Comparison of ENCODE assay signal across 7 mouse cellular contexts in genomic region chr9:57644944-57645893, GRCm38 (mm10). TPM values are rescaled to one million over a fixed set of nuclear protein-coding genes. Genes with fewer than 3 reads are reported as not detected.
DNase-seq lines count a peak whose midpoint lies in the region; ATAC-seq lines count a peak whose summit lies in the region.

No protein-coding gene starts in this region.

- H3K27me3 ChIP-seq in embryonic facial prominence, embryonic 11.5 days (ENCODE audit: control insufficient read depth, insufficient read depth, low read length): no peaks in the 10 kb centered on the region
- no peaks in the 10 kb centered on the region for H3K27me3 ChIP-seq in limb, embryonic 10.5 days (ENCODE audit: low read depth, poor library complexity, severe bottlenecking)
- H3K27me3 ChIP-seq in midbrain, embryonic 12.5 days: peaks cover 9% of the 10 kb centered on the region; the same call in 1 of the 2 replicates

- WGBS in embryonic facial prominence, embryonic 11.5 days: under 1% methylated on average over 60 of the region's 85 CpGs
- WGBS in limb, embryonic 10.5 days: under 1% methylated on average over 84 of the region's 85 CpGs
- under 1% methylated on average over 64 of the region's 85 CpGs for WGBS in midbrain, embryonic 12.5 days

- H3K9me3 ChIP-seq in embryonic facial prominence, embryonic 11.5 days (replicated peaks; ENCODE audit: control insufficient read depth, low read length): no peaks in the 10 kb centered on the region
- H3K9me3 ChIP-seq in limb, embryonic 10.5 days (replicated peaks): no peaks in the 10 kb centered on the region
- no peaks in the 10 kb centered on the region for H3K9me3 ChIP-seq in midbrain, embryonic 12.5 days

- no peaks in the 10 kb centered on the region; the same call in none of the 2 replicates for H3K36me3 ChIP-seq in embryonic facial prominence, embryonic 11.5 days (replicated peaks; ENCODE audit: control insufficient read depth, insufficient read depth, low read depth, low read length)
- peaks cover 31% of the 10 kb centered on the region for H3K36me3 ChIP-seq in limb, embryonic 10.5 days
- peaks cover 3% of the 10 kb centered on the region; the same call in 1 of the 2 replicates for H3K36me3 ChIP-seq in midbrain, embryonic 12.5 days

- H3K4me1 ChIP-seq in embryonic facial prominence, embryonic 11.5 days (ENCODE audit: control insufficient read depth, insufficient read depth, low read length): peaks cover 15% of the 10 kb centered on the region
- peaks cover 60% of the 10 kb centered on the region for H3K4me1 ChIP-seq in limb, embryonic 10.5 days
- H3K4me1 ChIP-seq in midbrain, embryonic 12.5 days: peaks cover 49% of the 10 kb centered on the region

- ATAC-seq in embryonic facial prominence, embryonic 11.5 days (replicated peaks; ENCODE audit: insufficient number of reproducible peaks, low FRiP score, low TSS enrichment, low read depth): peak; percentile 79
- ATAC-seq in midbrain, embryonic 12.5 days (ENCODE audit: low FRiP score, low read depth): peak; percentile 87

- peak overlapping the region; percentile 98 for H3K9ac ChIP-seq in embryonic facial prominence, embryonic 11.5 days (replicated peaks; ENCODE audit: low read length)
- peak overlapping the region; percentile 100 for H3K9ac ChIP-seq in midbrain, embryonic 12.5 days (replicated peaks)

- H3K4me2 ChIP-seq in embryonic facial prominence, embryonic 11.5 days (ENCODE audit: low read depth, low read length): peak overlapping the region; percentile 80
- H3K4me2 ChIP-seq in midbrain, embryonic 12.5 days (replicated peaks): peak overlapping the region; percentile 96

- DNase-seq in adrenal gland, postnatal 25 days: peak; percentile 95
- DNase-seq in embryonic facial prominence, embryonic 11.5 days (ENCODE audit: low spot score): peak; percentile 93
- DNase-seq in heart, adult 11 months: peak; percentile 100
- DNase-seq in kidney, adult 11 months: peak; percentile 91
- peak; percentile 95 for DNase-seq in limb, embryonic 10.5 days (ENCODE audit: low spot score)
- DNase-seq in skeletal muscle tissue, adult 2 months (ENCODE audit: low read depth, low spot score): peak; percentile 88

- H3K27ac ChIP-seq in embryonic facial prominence, embryonic 11.5 days (replicated peaks; ENCODE audit: low read depth, low read length): peak overlapping the region; percentile 94
- peak overlapping the region; percentile 98 for H3K27ac ChIP-seq in limb, embryonic 10.5 days
- peak overlapping the region; percentile 98 for H3K27ac ChIP-seq in midbrain, embryonic 12.5 days (replicated peaks)

- H3K4me3 ChIP-seq in embryonic facial prominence, embryonic 11.5 days (ENCODE audit: low read depth, low read length): peak overlapping the region; percentile 98
- peak overlapping the region; percentile 79 for H3K4me3 ChIP-seq in limb, embryonic 10.5 days
- H3K4me3 ChIP-seq in midbrain, embryonic 12.5 days: peak overlapping the region; percentile 98

RNA-seq across cellular contexts. Expression of gene Csk, which starts 8.2 kb away (rescaled TPM):
- total RNA-seq in adrenal gland, postnatal 25 days (2021): 70.4 and 105 TPM in 2 replicates
- 30.7 and 31.4 TPM in 2 replicates for polyA plus RNA-seq in embryonic facial prominence, embryonic 11.5 days (2014; fragmentation: Nextera tagmentation; extraction: Ambion mirVana)
- 33.2 and 40.1 TPM in 2 replicates for polyA plus RNA-seq in limb, embryonic 10.5 days (2016; fragmentation: Nextera tagmentation; extraction: Ambion mirVana)
- polyA plus RNA-seq in midbrain, embryonic 12.5 days (2016; fragmentation: Nextera tagmentation; extraction: Ambion mirVana): 35.3 and 40.0 TPM in 2 replicates

RNA-seq across cellular contexts. Expression of gene Lman1l, which starts 24.6 kb away (rescaled TPM):
- total RNA-seq in adrenal gland, postnatal 25 days (2021): not detected in 2 replicates
- polyA plus RNA-seq in embryonic facial prominence, embryonic 11.5 days (2014; fragmentation: Nextera tagmentation; extraction: Ambion mirVana): not detected in 2 replicates
- not detected in 2 replicates for polyA plus RNA-seq in limb, embryonic 10.5 days (2016; fragmentation: Nextera tagmentation; extraction: Ambion mirVana)
- 0.10 TPM in 1 of 2 replicates, not detected in the other for polyA plus RNA-seq in midbrain, embryonic 12.5 days (2016; fragmentation: Nextera tagmentation; extraction: Ambion mirVana)

RNA-seq across cellular contexts. Expression of gene Cyp1a2, which starts 38.3 kb away (rescaled TPM):
- total RNA-seq in adrenal gland, postnatal 25 days (2021): 5.5 TPM in 1 of 2 replicates, not detected in the other
- not detected in 2 replicates for polyA plus RNA-seq in embryonic facial prominence, embryonic 11.5 days (2014; fragmentation: Nextera tagmentation; extraction: Ambion mirVana)
- not detected in 2 replicates for polyA plus RNA-seq in limb, embryonic 10.5 days (2016; fragmentation: Nextera tagmentation; extraction: Ambion mirVana)
- not detected in 2 replicates for polyA plus RNA-seq in midbrain, embryonic 12.5 days (2016; fragmentation: Nextera tagmentation; extraction: Ambion mirVana)

RNA-seq across cellular contexts. Expression of gene Cplx3, which starts 39.1 kb away (rescaled TPM):
- total RNA-seq in adrenal gland, postnatal 25 days (2021): not detected in 2 replicates
- 0.81 and 1.3 TPM in 2 replicates for polyA plus RNA-seq in embryonic facial prominence, embryonic 11.5 days (2014; fragmentation: Nextera tagmentation; extraction: Ambion mirVana)
- polyA plus RNA-seq in limb, embryonic 10.5 days (2016; fragmentation: Nextera tagmentation; extraction: Ambion mirVana): not detected in 2 replicates
- 3.7 and 4.8 TPM in 2 replicates for polyA plus RNA-seq in midbrain, embryonic 12.5 days (2016; fragmentation: Nextera tagmentation; extraction: Ambion mirVana)

RNA-seq across cellular contexts. Expression of gene Cyp1a1, which starts 42.5 kb away (rescaled TPM):
- 0.12 and 0.57 TPM in 2 replicates for total RNA-seq in adrenal gland, postnatal 25 days (2021)
- not detected in 2 replicates for polyA plus RNA-seq in embryonic facial prominence, embryonic 11.5 days (2014; fragmentation: Nextera tagmentation; extraction: Ambion mirVana)
- 0.11 TPM in 1 of 2 replicates, not detected in the other for polyA plus RNA-seq in limb, embryonic 10.5 days (2016; fragmentation: Nextera tagmentation; extraction: Ambion mirVana)
- polyA plus RNA-seq in midbrain, embryonic 12.5 days (2016; fragmentation: Nextera tagmentation; extraction: Ambion mirVana): not detected in 2 replicates

Comparison
In these comparisons a context has a peak if more than half of its experiments do, and no peak if none do; other contexts are left out.
1. Peak in every context shown above with its lines: DNase-seq, ATAC-seq, H3K4me3 ChIP-seq and H3K27ac ChIP-seq.